Mouse (Mus musculus) spleen, adult 2 months (tissue): ENCODE results near the gene Ndufb7.

Experiments used
- CTCF ChIP-seq: fragments of 200-500 bp; IDR thresholded peaks from 2 replicates; pipeline ENCODE4 v1.5.1; 2011; ENCODE audit warnings: mild to moderate bottlenecking, inconsistent platforms; ENCODE audit not compliant: insufficient read depth, insufficient read length, insufficient replicate concordance; ENCODE audit errors: extremely low read depth
- POLR2A ChIP-seq: fragments of 200-500 bp; IDR thresholded peaks from 2 replicates; pipeline ENCODE4 v1.6.1; 2011; ENCODE audit warnings: low read depth, low read length, inconsistent platforms

DNA sequence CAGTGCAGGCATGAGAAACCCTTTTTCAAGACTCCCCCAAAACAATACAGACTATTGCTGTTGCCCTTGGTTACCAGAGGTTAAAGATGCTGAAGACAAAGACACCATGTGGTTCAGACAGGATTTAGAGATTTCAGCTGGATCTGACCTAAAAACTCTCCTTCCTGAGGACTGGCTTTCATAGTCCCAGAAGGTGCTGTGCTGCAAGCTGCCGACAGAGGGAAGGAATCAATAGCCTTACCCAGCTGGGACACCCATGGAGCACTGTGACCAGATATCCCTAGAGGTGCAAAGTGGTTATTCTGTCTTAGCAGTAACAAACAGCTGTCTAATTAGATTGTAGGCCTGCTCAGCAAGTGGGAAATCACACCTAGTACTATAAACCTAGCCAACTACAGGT is 31.7 kb downstream of the Ndufb7 start:
- TF ChIP-seq POLR2A (no peak), CTCF (no peak)
